Mouse (Mus musculus) hindbrain, embryonic 11.5 days (tissue): ENCODE results near the gene Zdhhc3. TPM values are rescaled to one million over a fixed set of nuclear protein-coding genes. Genes with fewer than 3 reads are reported as not detected.

Experiments
- ATAC-seq: fragments of 200-750 bp; cut with Nextera tagmentation; 2 replicates; pipeline ENCODE4 v1.8.0; 2017; ENCODE audit warnings: mild to moderate bottlenecking, moderate TSS enrichment, moderate library complexity; ENCODE audit not compliant: low FRiP score
- DNase-seq: peaks from one replicate; pipeline ENCODE4 v3.0.0-alpha.2; 2015; ENCODE audit warnings: low spot score
- H3K27ac ChIP-seq: fragments of 300-500 bp; sonication (generic); 2 replicates; pipeline ENCODE4 v1.5.1; 2014; ENCODE audit warnings: mild to moderate bottlenecking, low read depth, low read length
- H3K27me3 ChIP-seq: fragments of 300-500 bp; sonication (generic); 2 replicates; pipeline ENCODE4 v1.6.1; 2014; ENCODE audit warnings: mild to moderate bottlenecking, low read length, moderate library complexity, mixed read lengths; ENCODE audit not compliant: control insufficient read depth, insufficient read depth
- H3K36me3 ChIP-seq: fragments of 300-500 bp; sonication (generic); 2 replicates; pipeline ENCODE4 v1.6.1; 2014; ENCODE audit warnings: mild to moderate bottlenecking, low read length, moderate library complexity, mixed read lengths; ENCODE audit not compliant: control insufficient read depth, insufficient read depth
- H3K4me1 ChIP-seq: fragments of 300-500 bp; sonication (generic); replicated peaks from 2 replicates; pipeline ENCODE4 v1.6.1; 2014; ENCODE audit warnings: low read length, mixed read lengths; ENCODE audit not compliant: control insufficient read depth, insufficient read depth
- H3K4me2 ChIP-seq: fragments of 300-500 bp; sonication (generic); replicated peaks from 2 replicates; pipeline ENCODE4 v1.6.1; 2014; ENCODE audit warnings: mild to moderate bottlenecking, low read depth, low read length
- H3K4me3 ChIP-seq: fragments of 300-500 bp; sonication (generic); 2 replicates; pipeline ENCODE4 v1.5.1; 2014; ENCODE audit warnings: low read depth, low read length
- H3K9ac ChIP-seq: fragments of 300-500 bp; sonication (generic); 2 replicates; pipeline ENCODE4 v1.6.1; 2014; ENCODE audit warnings: low read depth, low read length
- H3K9me3 ChIP-seq: fragments of 300-500 bp; sonication (generic); 2 replicates; pipeline ENCODE4 v1.6.1; 2016; ENCODE audit warnings: low read length; ENCODE audit not compliant: control insufficient read depth
- WGBS: fragments of 180-500 bp; shearing (Covaris S2); extraction: QIAGEN DNeasy Blood & Tissue Kit; methylation state at CpG from one replicate; pipeline ENCODE4 v1.1.7; 2014; 5-methylcytosine and 5-hydroxymethylcytosine counted together
- polyA plus RNA-seq: library from polyadenylated mRNA; unstranded; fragments of >200 nt; fragmentation: Nextera tagmentation; extraction: Ambion mirVana; gene quantifications from 2 replicates; pipeline ENCODE4 v1.2.1, GENCODE M21; 2014

Gene Zdhhc3
- polyA plus RNA-seq, 1 experiment from 2014 or later = 55.8 TPM

DNA sequence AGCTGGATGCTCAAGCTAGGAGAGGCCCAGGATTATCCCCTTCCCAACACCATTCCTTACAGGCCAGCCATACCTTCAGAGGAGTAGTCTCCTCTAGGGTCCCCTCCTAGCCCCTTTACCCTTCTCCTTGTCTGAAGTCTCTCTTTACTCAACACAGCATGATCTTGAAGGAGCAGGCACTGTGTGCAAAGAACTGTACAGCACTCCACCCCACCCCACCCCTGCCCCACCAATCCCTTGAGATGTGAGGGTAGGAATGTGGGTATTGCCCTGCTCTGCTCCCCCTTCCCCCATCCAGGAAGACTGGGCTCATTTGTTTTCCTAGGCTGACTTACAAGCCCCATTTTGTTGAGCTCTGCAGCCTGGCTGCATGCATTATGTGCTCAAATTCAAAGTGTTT, 8.6 kb downstream of the Zdhhc3 start:
- Histone ChIP-seq H3K9ac (no peak overlapping the region), H3K4me3 (no peak overlapping the region), H3K4me2 (no peak overlapping the region), H3K4me1 (no peaks in the 10 kb centered on the region), H3K9me3 (no peaks in the 10 kb centered on the region), H3K36me3 (no peaks in the 10 kb centered on the region), H3K27me3 (no peaks in the 10 kb centered on the region), H3K27ac (no peak overlapping the region)
- ATAC-seq (no peak), DNase-seq (no peak)

DNA sequence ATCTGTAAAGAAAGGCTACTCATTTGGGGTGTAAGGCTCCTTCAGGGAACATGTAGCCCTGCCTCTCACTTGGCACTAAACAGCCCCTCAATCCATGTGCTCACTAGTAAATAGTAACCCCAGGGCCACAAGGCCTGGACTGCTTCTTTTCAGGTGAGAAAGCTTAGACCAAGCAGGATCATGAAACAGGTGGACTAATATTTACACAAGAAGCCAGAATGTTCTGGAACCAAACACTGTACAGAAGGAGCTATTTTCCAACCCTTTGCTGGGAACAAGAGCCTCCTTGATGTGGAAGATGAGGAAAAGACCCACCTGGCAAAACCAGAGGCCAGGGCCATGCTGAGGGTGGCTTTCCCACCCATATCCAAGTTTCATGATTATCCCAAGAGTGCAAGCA, 9.6 kb downstream of the Zdhhc3 start:
- DNase-seq (no peak), ATAC-seq (no peak)
- Histone ChIP-seq H3K36me3 (peaks cover 4% of the 10 kb centered on the region; the same call in 1 of the 2 replicates), H3K27me3 (no peaks in the 10 kb centered on the region), H3K4me1 (no peaks in the 10 kb centered on the region), H3K9me3 (no peaks in the 10 kb centered on the region), H3K4me3 (no peak overlapping the region), H3K4me2 (no peak overlapping the region), H3K27ac (no peak overlapping the region), H3K9ac (no peak overlapping the region)

DNA sequence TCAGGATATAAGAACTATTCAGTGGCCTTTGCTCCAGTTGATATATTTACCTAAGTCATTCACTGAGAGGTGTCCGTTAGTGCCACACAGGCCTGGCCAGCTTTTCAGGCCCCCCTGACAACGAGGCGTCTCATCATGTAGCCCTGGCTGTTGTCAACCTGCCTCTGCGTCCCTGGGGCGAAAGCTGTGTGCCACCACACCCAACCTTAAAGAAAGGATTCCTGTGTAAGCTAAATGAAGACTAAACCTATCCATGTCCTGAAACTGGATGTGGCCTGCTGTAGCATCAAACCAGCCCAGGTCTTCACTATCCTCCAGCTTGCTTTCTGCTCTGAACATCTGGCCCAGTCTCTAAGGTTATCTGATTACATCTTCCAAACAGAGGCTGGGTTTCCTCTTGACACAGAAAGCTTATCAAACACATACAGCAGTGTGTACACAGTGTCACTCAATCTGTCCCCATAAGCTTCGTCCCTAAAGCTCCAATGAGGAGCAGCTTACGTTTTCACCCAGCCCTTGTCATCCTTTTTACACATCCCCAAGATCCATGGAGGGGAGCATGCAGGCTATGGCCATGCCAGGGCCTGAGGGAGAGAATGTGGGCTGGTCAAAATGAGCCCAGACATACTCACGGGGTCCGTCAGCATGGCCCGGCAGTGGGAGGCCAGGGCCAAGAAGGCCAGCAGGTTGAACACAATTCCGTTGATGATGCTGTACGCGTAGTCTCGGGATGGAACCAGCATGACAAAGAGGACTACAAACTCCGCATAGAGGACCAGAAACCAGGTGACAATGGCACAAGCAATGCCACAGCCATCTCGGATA, 13.2 kb downstream of the Zdhhc3 start:
- H3K27ac ChIP-seq = no peak overlapping the region
- 98% methylated on average over 16 of the region's 16 CpGs for WGBS
- H3K27me3 ChIP-seq = no peaks in the 10 kb centered on the region
- H3K9ac ChIP-seq = no peak overlapping the region
- H3K4me2 ChIP-seq = no peak overlapping the region
- no peaks in the 10 kb centered on the region for H3K9me3 ChIP-seq
- H3K36me3 ChIP-seq = peaks cover 7% of the 10 kb centered on the region
- no peak for DNase-seq
- ATAC-seq = no peak
- no peaks in the 10 kb centered on the region for H3K4me1 ChIP-seq
- no peak overlapping the region for H3K4me3 ChIP-seq

DNA sequence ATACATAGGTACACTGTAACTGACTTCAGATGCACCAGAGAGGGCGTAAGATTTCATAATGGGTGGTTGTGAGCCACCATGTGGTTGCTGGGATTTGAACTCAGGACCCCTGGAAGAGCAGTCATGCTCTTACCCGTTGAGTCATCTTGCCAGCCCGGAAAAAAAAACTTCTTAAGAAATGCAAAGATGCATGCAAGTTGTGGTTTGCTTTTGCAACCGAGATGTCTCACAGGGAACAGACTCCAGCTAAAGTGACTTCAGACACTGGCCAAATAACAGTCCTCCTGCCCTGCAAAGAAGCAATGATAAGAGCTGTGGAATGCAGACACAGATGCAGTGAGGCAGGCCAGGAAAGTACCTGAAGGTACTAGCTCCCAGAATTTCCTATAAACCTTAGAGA, 22.2 kb downstream of the Zdhhc3 start:
- H3K9ac ChIP-seq = no peak overlapping the region
- 88% methylated on average over 4 of the region's 4 CpGs for WGBS
- no peak for DNase-seq
- H3K4me1 ChIP-seq = no peaks in the 10 kb centered on the region
- no peak for ATAC-seq
- H3K27ac ChIP-seq = no peak overlapping the region
- H3K27me3 ChIP-seq = no peaks in the 10 kb centered on the region
- no peak overlapping the region for H3K4me2 ChIP-seq
- peaks cover 3% of the 10 kb centered on the region; the same call in 1 of the 2 replicates for H3K36me3 ChIP-seq
- no peak overlapping the region for H3K4me3 ChIP-seq
- H3K9me3 ChIP-seq = no peaks in the 10 kb centered on the region

DNA sequence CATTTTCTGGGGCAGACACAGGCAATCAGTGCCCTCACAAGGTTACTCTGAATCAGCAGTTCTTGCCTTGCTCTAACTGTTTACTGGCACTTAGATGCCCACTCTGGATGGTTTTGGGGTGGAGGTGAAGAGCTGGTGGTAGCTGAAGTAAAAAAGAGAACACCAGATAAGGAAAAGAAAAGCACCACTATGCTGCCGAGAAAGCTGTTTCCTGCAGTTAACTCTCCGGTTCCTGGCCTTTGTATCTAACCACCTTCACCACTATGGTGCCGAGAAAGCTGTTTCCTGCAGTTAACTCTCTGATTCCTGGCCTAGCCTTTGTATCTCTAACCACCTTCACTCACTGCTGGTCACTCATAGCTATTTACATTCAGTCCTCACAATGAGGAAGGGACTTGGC, 25.4 kb downstream of the Zdhhc3 start:
- 76% methylated on average over 3 of the region's 3 CpGs for WGBS
- no peaks in the 10 kb centered on the region for H3K4me1 ChIP-seq
- H3K36me3 ChIP-seq = no peaks in the 10 kb centered on the region; the same call in 1 of the 2 replicates
- DNase-seq = no peak
- H3K27me3 ChIP-seq = no peaks in the 10 kb centered on the region
- H3K9me3 ChIP-seq = no peaks in the 10 kb centered on the region
- ATAC-seq = no peak
- no peak overlapping the region for H3K4me3 ChIP-seq
- H3K4me2 ChIP-seq = no peak overlapping the region
- no peak overlapping the region for H3K27ac ChIP-seq
- H3K9ac ChIP-seq = no peak overlapping the region

DNA sequence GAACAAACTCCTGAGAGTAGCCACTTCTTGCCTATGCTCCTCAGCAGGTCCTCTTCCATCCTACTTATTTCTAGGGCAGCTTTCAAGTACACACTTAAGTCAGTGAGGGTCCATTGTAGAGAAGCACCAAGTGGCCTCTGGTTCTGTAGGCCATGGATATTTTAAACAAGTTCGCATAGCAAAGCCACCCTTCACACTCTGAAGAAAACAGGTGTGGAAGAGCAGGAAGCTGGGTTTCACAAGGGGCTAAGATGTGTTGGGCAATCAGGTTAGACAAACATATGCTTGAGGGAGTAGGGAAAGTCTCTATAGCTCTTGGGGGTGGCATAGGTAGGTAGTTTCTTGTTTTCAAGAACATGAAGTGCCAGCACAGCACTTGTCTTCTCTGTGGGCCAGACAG, 27.6 kb downstream of the Zdhhc3 start:
- 100% methylated on average over 1 of the region's 1 CpGs for WGBS
- no peak overlapping the region for H3K9ac ChIP-seq
- H3K4me2 ChIP-seq = no peak overlapping the region
- H3K4me3 ChIP-seq = no peak overlapping the region
- H3K27me3 ChIP-seq = no peaks in the 10 kb centered on the region
- H3K27ac ChIP-seq = no peak overlapping the region
- H3K9me3 ChIP-seq = no peaks in the 10 kb centered on the region
- DNase-seq (no peak), ATAC-seq (no peak)
- no peaks in the 10 kb centered on the region for H3K4me1 ChIP-seq
- no peaks in the 10 kb centered on the region; the same call in 1 of the 2 replicates for H3K36me3 ChIP-seq

DNA sequence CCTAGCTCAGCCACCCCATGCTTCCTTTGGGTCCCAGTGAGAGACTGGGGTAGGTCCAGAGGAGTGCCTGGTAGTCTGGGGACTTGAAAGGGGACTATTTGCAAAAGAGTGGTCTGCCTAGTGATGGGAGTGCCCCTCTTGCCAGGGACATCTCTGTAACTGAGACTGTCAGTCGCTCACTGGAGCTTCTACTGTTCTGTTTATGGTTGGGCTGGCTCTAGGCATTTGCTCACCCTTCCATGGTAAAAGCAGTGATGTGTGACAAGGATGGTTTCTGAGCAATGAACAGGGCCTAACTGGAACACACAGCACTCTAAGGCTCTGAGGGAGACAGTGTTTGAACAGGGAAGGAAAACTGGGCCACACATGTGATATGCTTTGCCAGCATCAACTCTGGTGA, 32.2 kb downstream of the Zdhhc3 start:
- WGBS = 78% methylated on average over 1 of the region's 1 CpGs
- DNase-seq = no peak
- H3K36me3 ChIP-seq = peaks cover 9% of the 10 kb centered on the region
- no peaks in the 10 kb centered on the region for H3K4me1 ChIP-seq
- H3K4me2 ChIP-seq = no peak overlapping the region
- no peak overlapping the region for H3K4me3 ChIP-seq
- no peaks in the 10 kb centered on the region for H3K9me3 ChIP-seq
- H3K9ac ChIP-seq = no peak overlapping the region
- H3K27me3 ChIP-seq = no peaks in the 10 kb centered on the region
- no peak for ATAC-seq
- H3K27ac ChIP-seq = no peak overlapping the region

DNA sequence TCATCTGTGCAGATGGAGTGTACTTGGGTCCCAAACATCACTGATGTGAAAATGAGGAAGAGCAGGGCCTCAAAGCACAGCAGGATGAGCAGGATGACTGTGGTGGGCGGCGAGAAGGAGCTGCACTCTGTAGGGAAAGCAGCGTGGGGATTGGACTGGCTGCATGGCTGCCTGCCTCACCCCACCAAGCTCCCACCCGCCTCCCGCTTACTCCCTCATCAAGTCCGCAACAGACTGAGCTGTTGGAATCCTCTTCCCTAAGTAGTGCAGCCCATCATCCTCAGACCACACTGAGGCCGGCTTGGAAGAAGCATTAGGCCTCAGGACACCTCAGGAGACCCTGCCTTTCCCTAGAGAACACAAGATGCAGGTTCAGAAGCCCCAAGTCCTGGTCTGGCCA, 32.6 kb downstream of the Zdhhc3 start:
- WGBS = 90% methylated on average over 7 of the region's 7 CpGs
- Histone ChIP-seq H3K4me1 (no peaks in the 10 kb centered on the region), H3K9me3 (no peaks in the 10 kb centered on the region), H3K27ac (no peak overlapping the region), H3K27me3 (no peaks in the 10 kb centered on the region), H3K36me3 (peaks cover 9% of the 10 kb centered on the region), H3K4me3 (no peak overlapping the region), H3K4me2 (no peak overlapping the region), H3K9ac (no peak overlapping the region)
- ATAC-seq (no peak), DNase-seq (no peak)

DNA sequence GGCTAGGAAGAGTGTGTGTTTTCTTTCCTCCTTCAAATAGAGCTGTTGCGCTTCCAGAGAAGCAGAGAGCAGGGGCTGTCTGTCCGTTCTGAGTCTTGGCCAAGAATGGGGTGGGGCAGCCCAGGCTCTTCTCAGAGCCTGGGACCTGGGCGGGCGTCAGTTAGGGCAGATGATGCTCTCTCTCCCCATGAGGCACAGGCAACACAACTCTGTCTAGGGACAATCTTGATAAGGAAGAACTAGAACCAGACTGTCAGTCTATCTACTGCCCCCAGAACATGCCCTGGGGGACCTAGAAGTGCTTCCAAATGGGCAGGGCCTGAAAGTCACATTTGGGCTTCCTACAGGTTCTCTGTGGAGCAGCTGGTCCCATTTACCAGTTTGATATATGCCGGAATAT, 33.9 kb downstream of the Zdhhc3 start:
- no peak for ATAC-seq
- DNase-seq = no peak
- H3K27me3 ChIP-seq = no peaks in the 10 kb centered on the region
- H3K36me3 ChIP-seq = peaks cover 9% of the 10 kb centered on the region
- 95% methylated on average over 5 of the region's 5 CpGs for WGBS
- no peak overlapping the region for H3K9ac ChIP-seq
- no peak overlapping the region for H3K4me3 ChIP-seq
- no peak overlapping the region for H3K27ac ChIP-seq
- no peak overlapping the region for H3K4me2 ChIP-seq
- no peaks in the 10 kb centered on the region for H3K9me3 ChIP-seq
- H3K4me1 ChIP-seq = no peaks in the 10 kb centered on the region
